Mouse (Mus musculus) G1E (cell line): ENCODE data around the gene Prss44.

Source experiments
- CTCF ChIP-seq: IDR thresholded peaks from 2 replicates; pipeline ENCODE4 v1.5.1; 2012; ENCODE audit warnings: low read depth, low read length, inconsistent platforms, mixed read lengths
- GATA1 ChIP-seq: IDR thresholded peaks from 2 replicates; pipeline ENCODE4 v1.6.1; 2012; ENCODE audit warnings: borderline replicate concordance, low read length, inconsistent platforms, mixed read lengths
- POLR2AphosphoS5 ChIP-seq: IDR thresholded peaks from 2 replicates; pipeline ENCODE4 v1.6.1; 2012; ENCODE audit warnings: low read depth, low read length, inconsistent platforms; ENCODE audit not compliant: insufficient replicate concordance
- TAL1 ChIP-seq: conservative IDR thresholded peaks from 2 replicates; pipeline ENCODE4 v1.6.1; 2012; ENCODE audit warnings: low read depth, low read length, inconsistent platforms, mixed read lengths

- no peak for TF ChIP-seq CTCF
- TF ChIP-seq GATA1 = no peak
- no peak for TF ChIP-seq POLR2AphosphoS5
- no peak for TF ChIP-seq TAL1
These were observed 20.6 kb downstream of the Prss44 start, which contains the start of gene Prss45 for GRCm38 (mm10) chr9:110834411-110834810.
